14 mouse cellular contexts compared by ENCODE assay signal in the genomic region with DNA sequence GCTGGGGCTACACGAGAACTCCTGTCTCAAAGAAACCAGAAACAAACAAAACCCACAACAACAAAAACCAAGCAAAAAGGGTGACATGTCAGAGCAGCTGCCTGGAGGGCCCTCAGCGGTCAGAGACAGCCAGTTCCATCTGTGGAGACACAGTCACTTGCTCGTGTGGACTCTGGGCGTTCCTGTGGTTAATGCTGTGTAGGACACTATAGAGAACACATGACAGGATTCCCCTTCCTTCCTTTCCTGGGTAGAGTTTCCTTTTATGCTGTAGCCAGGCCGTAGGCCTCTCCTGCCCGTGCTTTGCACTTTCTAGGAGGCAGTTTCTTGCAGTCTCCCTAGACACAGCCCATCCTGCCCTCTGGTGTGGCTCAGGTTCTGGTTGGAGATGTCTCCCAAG.
"Had no signal": no experiment of that assay in that cellular context is flagged by ENCODE, and none has a peak within 500 bp of the region (broad histone marks: within the 10 kb centered on the region; RNA-seq: fewer than 3 reads in every experiment).

No protein-coding gene starts in this region.

- H3K4me3 ChIP-seq: limb, embryonic 13.5 days; megakaryocyte, embryonic 14.5 days; midbrain, embryonic 12.5 days; neural tube, embryonic 15.5 days had no signal

- H3K4me1 ChIP-seq: limb, embryonic 13.5 days; midbrain, embryonic 12.5 days; neural tube, embryonic 15.5 days had no signal

- H3K9ac ChIP-seq: limb, embryonic 13.5 days; midbrain, embryonic 12.5 days; neural tube, embryonic 15.5 days had no signal

- H3K27me3 ChIP-seq: limb, embryonic 13.5 days; megakaryocyte, embryonic 14.5 days; midbrain, embryonic 12.5 days; neural tube, embryonic 15.5 days had no signal

- H3K4me2 ChIP-seq: limb, embryonic 13.5 days; midbrain, embryonic 12.5 days; neural tube, embryonic 15.5 days had no signal

- DNase-seq: kidney, adult 8-10 months; kidney, postnatal 25 days; left cerebral cortex, postnatal 4 days; lung, adult 18-20 months; right cerebral cortex, adult 18-20 months; right cerebral cortex, postnatal 25 days; thymus, postnatal 4 days had no signal

- H3K9me3 ChIP-seq: limb, embryonic 13.5 days; megakaryocyte, embryonic 14.5 days; midbrain, embryonic 12.5 days; neural tube, embryonic 15.5 days had no signal

- ATAC-seq: inflammation-experienced regulatory T-cells, adult 6 months; intestine, postnatal 0 days had no signal

- H3K27ac ChIP-seq: limb, embryonic 13.5 days; midbrain, embryonic 12.5 days; neural tube, embryonic 15.5 days; stomach, postnatal 0 days had no signal
